Mouse (Mus musculus) intestine, embryonic 15.5 days (tissue): Measurements from ENCODE around the gene Pamr1. TPM values are rescaled to one million over a fixed set of nuclear protein-coding genes. Genes with fewer than 3 reads are reported as not detected.

Source experiments
- ATAC-seq: fragments of 200-750 bp; cut with Nextera tagmentation; 2 replicates; pipeline ENCODE4 v1.8.0; 2017; ENCODE audit warnings: moderate TSS enrichment, moderate library complexity
- H3K27ac ChIP-seq: fragments of 300-500 bp; sonication (generic); 2 replicates; pipeline ENCODE4 v1.5.1; 2015; ENCODE audit warnings: mild to moderate bottlenecking, inconsistent platforms
- H3K27me3 ChIP-seq: fragments of 300-500 bp; sonication (generic); replicated peaks from 2 replicates; pipeline ENCODE4 v1.6.1; 2015; ENCODE audit warnings: inconsistent platforms
- H3K36me3 ChIP-seq: fragments of 300-500 bp; sonication (generic); 2 replicates; pipeline ENCODE4 v1.6.1; 2015; ENCODE audit warnings: inconsistent platforms
- H3K4me1 ChIP-seq: fragments of 300-500 bp; sonication (generic); replicated peaks from 2 replicates; pipeline ENCODE4 v1.6.1; 2015; ENCODE audit warnings: inconsistent platforms
- H3K4me2 ChIP-seq: fragments of 300-500 bp; sonication (generic); replicated peaks from 2 replicates; pipeline ENCODE4 v1.6.1; 2015; ENCODE audit warnings: mild to moderate bottlenecking, inconsistent platforms
- H3K4me3 ChIP-seq: fragments of 300-500 bp; sonication (generic); replicated peaks from 2 replicates; pipeline ENCODE4 v1.5.1; 2015; ENCODE audit warnings: inconsistent platforms
- H3K9ac ChIP-seq: fragments of 300-500 bp; sonication (generic); 2 replicates; pipeline ENCODE4 v1.6.1; 2015; ENCODE audit warnings: inconsistent platforms
- H3K9me3 ChIP-seq: fragments of 300-500 bp; sonication (generic); 2 replicates; pipeline ENCODE4 v1.6.1; 2016; ENCODE audit warnings: inconsistent platforms
- WGBS: fragments of 180-500 bp; shearing (Covaris S2); methylation state at CpG from one replicate; pipeline ENCODE4 v1.1.7; 2015; 5-methylcytosine and 5-hydroxymethylcytosine counted together
- polyA plus RNA-seq: library from polyadenylated mRNA; unstranded; fragments of >200 nt; fragmentation: Nextera tagmentation; extraction: Ambion mirVana; gene quantifications from 2 replicates; pipeline ENCODE4 v1.2.1, GENCODE M21; 2015

Gene Pamr1
- polyA plus RNA-seq, 1 experiment from 2014 or later, result 43.5 TPM

DNA sequence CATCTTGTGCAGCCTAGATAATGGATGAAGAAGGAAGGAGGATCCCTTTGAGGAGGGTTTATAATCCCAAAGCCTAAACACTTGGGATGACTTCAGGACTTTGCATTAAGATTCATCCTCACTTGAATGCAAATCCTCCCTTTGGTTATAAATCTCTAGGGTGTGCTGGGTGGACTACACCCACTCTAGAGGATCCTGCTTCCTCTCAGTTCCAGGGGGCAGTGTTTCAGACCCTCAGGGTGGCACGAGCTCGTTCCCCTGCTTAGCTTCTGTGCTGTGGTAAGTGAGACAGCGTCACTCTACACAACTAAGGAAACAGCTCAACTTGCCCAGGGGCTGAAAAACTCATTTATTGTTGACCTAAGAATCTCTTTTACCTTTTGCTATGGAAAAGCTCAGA is 1.8 kb downstream of the Pamr1 start:
- Histone ChIP-seq H3K9me3 (no peaks in the 10 kb centered on the region), H3K36me3 (no peaks in the 10 kb centered on the region), H3K4me3 (no peak overlapping the region), H3K27ac (peak overlapping the region; percentile 52), H3K4me1 (peaks cover 18% of the 10 kb centered on the region), H3K27me3 (no peaks in the 10 kb centered on the region), H3K4me2 (peak overlapping the region; percentile 69), H3K9ac (no peak overlapping the region)
- WGBS, result 14% methylated on average over 3 of the region's 3 CpGs
- peak; percentile 50 for ATAC-seq

DNA sequence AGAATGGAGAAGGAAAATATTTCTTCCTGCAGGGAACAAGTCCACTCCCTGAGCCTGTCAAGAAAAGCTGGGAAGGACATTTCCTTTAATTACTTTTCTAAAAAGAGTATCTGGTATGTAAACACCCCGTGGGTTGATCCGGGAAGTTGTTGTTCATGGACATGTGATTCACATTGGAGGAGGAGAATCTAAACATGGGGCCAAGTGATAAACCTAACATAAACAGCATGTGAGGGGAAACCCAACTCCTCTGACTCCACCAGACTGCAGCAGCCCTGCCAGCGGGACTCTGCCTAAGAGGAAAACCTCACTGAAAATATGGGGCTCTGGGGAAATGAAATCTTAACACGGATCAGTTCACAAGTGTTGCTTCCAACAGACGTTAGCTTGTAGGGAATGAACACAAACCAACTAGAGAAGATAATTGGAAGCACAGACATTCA is 2.3 kb downstream of the Pamr1 start:
- peak overlapping the region; percentile 52; the same call in 1 of the 2 replicates for H3K27ac ChIP-seq
- H3K36me3 ChIP-seq, result no peaks in the 10 kb centered on the region
- H3K4me1 ChIP-seq, result peaks cover 18% of the 10 kb centered on the region
- H3K9me3 ChIP-seq, result no peaks in the 10 kb centered on the region
- no peaks in the 10 kb centered on the region for H3K27me3 ChIP-seq
- H3K9ac ChIP-seq, result no peak overlapping the region
- 18% methylated on average over 5 of the region's 5 CpGs for WGBS
- ATAC-seq, result peak; percentile 30
- H3K4me3 ChIP-seq, result no peak overlapping the region
- H3K4me2 ChIP-seq, result peak overlapping the region; percentile 69

DNA sequence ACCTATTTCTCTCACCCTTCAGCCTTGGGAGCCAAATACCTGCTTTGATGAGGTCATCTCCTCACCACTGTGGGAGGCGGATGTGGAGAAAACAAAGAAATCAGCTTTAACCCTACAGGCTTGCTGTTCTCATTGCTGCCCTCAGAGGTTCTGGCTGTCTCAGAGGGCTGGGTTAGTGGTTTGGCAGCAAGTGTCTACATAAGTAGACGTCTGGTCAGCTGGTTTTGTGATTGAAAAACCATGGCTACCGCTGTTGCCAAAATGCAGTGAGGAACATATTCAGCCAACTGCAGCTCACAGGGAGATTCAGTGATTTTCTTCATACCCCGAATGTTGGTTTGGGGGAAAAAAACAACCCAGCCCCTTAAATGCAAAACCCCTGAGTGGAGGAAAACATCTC is 7.3 kb downstream of the Pamr1 start:
- 82% methylated on average over 4 of the region's 4 CpGs for WGBS
- H3K27me3 ChIP-seq, result no peaks in the 10 kb centered on the region
- ATAC-seq, result no peak
- no peak overlapping the region for H3K9ac ChIP-seq
- peaks cover 8% of the 10 kb centered on the region for H3K4me1 ChIP-seq
- H3K4me3 ChIP-seq, result no peak overlapping the region
- no peaks in the 10 kb centered on the region for H3K36me3 ChIP-seq
- H3K9me3 ChIP-seq, result no peaks in the 10 kb centered on the region
- H3K4me2 ChIP-seq, result no peak overlapping the region
- H3K27ac ChIP-seq, result no peak overlapping the region

DNA sequence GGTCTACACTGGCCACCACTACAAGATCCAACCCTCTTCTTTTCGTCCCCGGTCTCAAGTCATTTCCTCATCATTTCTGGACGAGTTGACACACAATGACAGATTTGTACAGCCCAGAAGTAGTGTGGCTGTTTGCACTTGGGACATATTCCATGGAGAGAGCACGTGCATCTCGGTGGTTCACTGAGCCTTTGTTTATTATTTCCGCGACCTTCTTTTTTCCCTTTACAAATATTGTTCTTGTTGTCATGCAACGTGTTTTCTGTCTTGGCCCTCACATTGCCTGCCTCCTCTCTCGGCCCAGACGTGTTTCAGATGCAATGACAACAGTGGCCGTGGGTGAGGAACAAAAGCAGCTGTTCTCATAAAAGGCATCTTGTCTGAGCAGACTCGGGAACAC is 9.2 kb downstream of the Pamr1 start:
- ATAC-seq, result no peak
- H3K4me1 ChIP-seq, result no peaks in the 10 kb centered on the region
- WGBS, result 74% methylated on average over 12 of the region's 12 CpGs

DNA sequence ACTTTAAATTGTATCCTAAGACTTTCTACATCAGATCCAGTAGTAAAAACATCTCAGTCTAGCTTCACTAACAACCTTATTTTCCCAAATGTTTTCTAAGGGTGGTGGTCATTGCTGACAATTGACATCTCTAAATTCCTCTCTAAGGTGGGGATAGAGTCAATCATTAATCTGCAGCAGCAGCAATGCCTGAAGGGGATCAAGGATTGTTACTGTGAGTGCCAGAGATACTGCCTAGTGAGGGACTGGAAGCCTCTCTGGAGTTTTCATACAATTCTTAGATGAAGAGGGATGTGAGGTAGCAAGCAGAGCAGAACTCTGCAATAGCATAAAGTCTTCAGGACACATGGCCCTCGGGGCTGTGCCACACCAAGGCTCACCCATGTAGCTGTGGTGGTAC is 14.0 kb downstream of the Pamr1 start:
- Histone ChIP-seq H3K4me2 (no peak overlapping the region), H3K9ac (no peak overlapping the region), H3K36me3 (no peaks in the 10 kb centered on the region), H3K27ac (0 out of 2 replicates have a peak overlapping the region, but pooled peaks have one; percentile 15), H3K4me1 (no peaks in the 10 kb centered on the region), H3K9me3 (no peaks in the 10 kb centered on the region), H3K4me3 (no peak overlapping the region), H3K27me3 (no peaks in the 10 kb centered on the region)
- peak; percentile 65 for ATAC-seq
- 67% methylated on average over 1 of the region's 1 CpGs for WGBS

More for the DNA sequence above, 9.2 kb downstream of the Pamr1 start:
- H3K9me3 ChIP-seq, result no peaks in the 10 kb centered on the region
- no peaks in the 10 kb centered on the region for H3K27me3 ChIP-seq
- no peaks in the 10 kb centered on the region for H3K36me3 ChIP-seq
- H3K4me2 ChIP-seq, result no peak overlapping the region
- H3K27ac ChIP-seq, result no peak overlapping the region
- no peak overlapping the region for H3K9ac ChIP-seq
- no peak overlapping the region for H3K4me3 ChIP-seq

DNA sequence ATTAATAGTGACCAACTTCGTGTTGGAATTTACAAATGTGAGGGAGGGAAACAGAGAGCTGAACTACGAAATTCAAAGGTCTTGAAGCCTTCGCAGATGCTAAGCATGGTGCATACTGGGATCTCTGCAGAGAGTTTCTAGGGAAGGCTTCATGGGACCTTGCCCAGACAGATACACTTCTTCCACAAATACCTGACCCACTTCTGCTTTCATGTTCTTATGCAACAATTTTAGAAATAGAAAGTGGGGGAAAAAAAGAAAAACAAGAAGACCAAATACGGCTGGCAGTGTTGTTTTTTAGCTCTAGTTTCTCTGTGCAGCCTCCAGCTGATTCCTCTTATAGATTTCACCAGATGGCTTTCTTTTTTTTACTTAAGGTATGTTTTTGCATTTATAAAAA is 29.4 kb downstream of the Pamr1 start:
- no peaks in the 10 kb centered on the region for H3K36me3 ChIP-seq
- H3K4me3 ChIP-seq, result no peak overlapping the region
- no peak overlapping the region for H3K27ac ChIP-seq
- 85% methylated on average over 4 of the region's 4 CpGs for WGBS
- H3K9me3 ChIP-seq, result no peaks in the 10 kb centered on the region
- no peak for ATAC-seq
- no peaks in the 10 kb centered on the region for H3K4me1 ChIP-seq
- no peak overlapping the region for H3K4me2 ChIP-seq
- no peak overlapping the region for H3K9ac ChIP-seq
- no peaks in the 10 kb centered on the region for H3K27me3 ChIP-seq

DNA sequence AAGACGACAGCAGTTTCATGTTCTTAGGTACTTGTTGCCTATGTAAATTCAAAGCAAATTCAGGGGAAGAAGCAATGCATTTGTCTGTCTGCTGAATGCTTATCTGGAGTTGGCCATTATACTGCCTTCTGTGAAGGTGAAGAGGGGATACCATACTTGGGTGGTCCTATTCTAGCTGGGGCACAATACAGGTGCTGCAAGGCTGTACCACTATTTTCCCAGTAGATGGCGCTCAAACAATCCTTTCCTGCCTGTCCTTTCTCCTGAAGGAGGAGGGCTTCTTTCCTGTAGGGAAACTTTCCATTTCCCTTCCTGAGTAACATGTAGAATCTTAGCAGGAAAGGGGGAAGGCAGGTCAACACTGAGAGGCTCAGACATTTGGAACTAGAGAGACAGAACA is 40.2 kb downstream of the Pamr1 start:
- no peak overlapping the region for H3K27ac ChIP-seq
- no peaks in the 10 kb centered on the region for H3K36me3 ChIP-seq
- H3K9ac ChIP-seq, result no peak overlapping the region
- H3K4me2 ChIP-seq, result no peak overlapping the region
- H3K9me3 ChIP-seq, result no peaks in the 10 kb centered on the region
- H3K4me1 ChIP-seq, result no peaks in the 10 kb centered on the region
- no peak overlapping the region for H3K4me3 ChIP-seq
- no peak for ATAC-seq
- WGBS, result 33% methylated on average over 2 of the region's 2 CpGs
- no peaks in the 10 kb centered on the region for H3K27me3 ChIP-seq

DNA sequence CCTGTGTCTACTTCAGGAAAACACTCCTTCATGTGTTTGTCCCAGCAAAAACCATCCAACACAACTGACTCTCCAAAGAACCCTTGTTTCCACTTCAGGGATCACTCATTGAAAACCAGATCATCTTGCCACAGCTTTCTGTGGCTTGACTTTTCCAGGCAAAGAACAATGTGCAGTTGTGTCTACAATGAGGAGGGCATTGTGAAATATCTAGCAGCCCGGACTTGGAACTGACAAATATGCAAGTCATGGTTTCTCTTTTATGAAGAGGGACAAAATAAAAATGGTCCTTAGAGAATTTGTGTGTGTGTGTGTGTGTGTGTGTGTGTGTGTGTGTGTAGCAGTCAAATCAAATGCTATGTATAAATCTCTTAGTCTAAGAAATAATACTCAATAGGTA is 44.7 kb downstream of the Pamr1 start:
- H3K27me3 ChIP-seq, result no peaks in the 10 kb centered on the region
- 80% methylated on average over 1 of the region's 1 CpGs for WGBS

DNA sequence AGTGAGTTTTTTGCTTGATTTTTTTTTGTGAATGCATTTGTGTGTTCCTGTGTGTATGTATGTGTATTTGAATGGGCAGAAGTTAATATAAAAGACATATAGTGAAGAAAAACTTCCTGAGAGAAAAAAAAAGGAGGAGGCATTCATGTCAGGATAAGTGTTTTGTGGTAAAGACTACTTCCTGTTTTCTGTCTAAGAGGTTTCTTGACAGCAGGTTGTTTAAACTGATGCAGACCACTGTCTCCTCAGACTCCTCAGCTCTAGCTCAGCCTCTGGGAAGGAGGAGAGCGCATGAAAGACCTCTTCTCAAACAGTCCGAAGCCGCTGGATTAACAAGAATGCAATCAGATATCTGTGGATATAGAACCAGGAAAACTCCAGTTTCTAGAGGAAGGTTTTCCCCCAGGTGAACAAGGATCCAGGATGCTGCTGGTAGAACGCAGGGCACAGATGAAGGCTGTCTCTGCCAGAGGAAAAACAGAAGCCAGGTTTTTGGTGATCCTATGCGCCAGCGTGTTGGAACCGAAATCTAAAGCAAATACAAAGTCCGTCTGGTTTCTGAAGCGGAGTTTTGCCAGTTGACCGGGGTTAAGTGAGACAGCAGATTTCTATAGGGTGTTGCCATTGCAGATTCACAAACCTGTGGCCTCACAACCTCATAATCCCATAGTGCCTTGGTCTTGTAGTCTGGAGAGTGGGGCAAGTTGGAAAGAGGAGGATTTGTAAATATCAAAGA is 45.8 kb downstream of the Pamr1 start:
- Histone ChIP-seq H3K9me3 (no peaks in the 10 kb centered on the region), H3K4me1 (no peaks in the 10 kb centered on the region), H3K27me3 (no peaks in the 10 kb centered on the region), H3K36me3 (no peaks in the 10 kb centered on the region), H3K4me2 (no peak overlapping the region), H3K9ac (no peak overlapping the region), H3K27ac (no peak overlapping the region), H3K4me3 (no peak overlapping the region)
- no peak for ATAC-seq
- WGBS, result 84% methylated on average over 10 of the region's 10 CpGs

More for the DNA sequence above, 44.7 kb downstream of the Pamr1 start:
- Histone ChIP-seq H3K9me3 (no peaks in the 10 kb centered on the region), H3K27ac (no peak overlapping the region), H3K9ac (no peak overlapping the region), H3K4me3 (no peak overlapping the region), H3K4me1 (no peaks in the 10 kb centered on the region), H3K4me2 (no peak overlapping the region), H3K36me3 (no peaks in the 10 kb centered on the region)
- no peak for ATAC-seq

DNA sequence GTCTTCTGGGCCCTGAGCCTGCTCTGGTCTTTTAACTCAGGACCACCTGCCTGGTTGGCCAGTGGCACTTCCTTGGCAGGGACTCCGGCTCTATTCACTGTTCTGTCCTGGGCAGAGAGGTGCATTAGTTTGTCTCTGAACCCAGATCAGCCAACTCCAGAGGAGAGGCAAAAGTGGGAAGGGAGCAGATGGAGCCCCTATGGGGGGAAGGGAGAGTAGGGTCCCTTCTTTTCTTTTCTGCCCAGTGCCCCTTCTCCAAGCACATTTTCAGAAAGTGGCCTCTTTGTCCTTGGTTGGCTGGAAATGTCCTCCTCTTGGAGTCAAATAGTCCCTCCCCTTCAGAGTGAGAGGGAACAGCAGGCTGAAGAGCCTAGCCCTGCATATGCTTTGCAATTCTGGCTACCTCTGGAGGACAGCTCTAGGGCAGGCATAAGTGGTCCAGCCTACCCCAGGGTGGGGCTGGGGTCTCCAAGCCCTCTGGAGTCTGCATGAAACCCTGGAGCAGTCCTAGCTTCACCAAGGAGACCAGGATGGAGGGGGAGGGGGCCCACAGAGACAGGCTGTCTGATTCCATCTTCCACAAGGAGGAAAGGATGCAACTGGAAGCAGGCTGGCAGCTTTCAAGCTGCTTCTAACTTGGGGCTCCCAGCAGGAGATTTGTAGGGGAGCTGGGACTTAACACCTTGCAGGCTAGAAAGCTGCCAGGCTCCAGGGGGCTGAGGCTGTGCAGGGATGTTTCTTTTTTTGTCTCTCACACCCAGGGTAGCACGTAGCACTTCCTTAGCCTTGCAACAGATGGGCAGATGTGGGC is 49.3 kb downstream of the Pamr1 start:
- no peak overlapping the region for H3K4me3 ChIP-seq
- no peak overlapping the region for H3K27ac ChIP-seq
- H3K27me3 ChIP-seq, result no peaks in the 10 kb centered on the region
- no peaks in the 10 kb centered on the region for H3K4me1 ChIP-seq
- WGBS, result 54% methylated on average over 2 of the region's 2 CpGs
- ATAC-seq, result no peak
- no peak overlapping the region for H3K9ac ChIP-seq
- H3K36me3 ChIP-seq, result no peaks in the 10 kb centered on the region
- no peaks in the 10 kb centered on the region for H3K9me3 ChIP-seq
- no peak overlapping the region for H3K4me2 ChIP-seq

DNA sequence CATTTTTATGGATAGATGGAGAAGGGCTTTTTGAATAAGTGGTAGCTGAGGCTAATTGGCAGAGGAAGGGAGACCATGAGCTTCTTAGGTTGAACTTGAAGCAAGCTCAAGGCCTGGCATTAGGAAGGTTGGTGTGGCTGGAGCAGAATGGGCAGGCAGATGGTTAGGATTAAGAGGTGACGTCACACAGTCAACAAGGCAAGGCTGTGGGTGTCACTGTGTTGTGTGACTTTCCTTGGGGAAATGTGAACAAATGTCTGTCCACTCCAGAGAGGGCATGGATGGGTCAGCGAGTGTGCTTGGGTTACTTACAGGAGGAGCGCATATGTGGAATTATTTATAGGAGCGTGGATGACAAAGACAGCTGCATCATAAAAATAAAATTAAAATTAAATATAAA is 50.7 kb downstream of the Pamr1 start:
- H3K4me1 ChIP-seq, result no peaks in the 10 kb centered on the region
- ATAC-seq, result no peak
- H3K27me3 ChIP-seq, result no peaks in the 10 kb centered on the region
- H3K4me3 ChIP-seq, result no peak overlapping the region
- H3K9ac ChIP-seq, result no peak overlapping the region
- no peaks in the 10 kb centered on the region for H3K9me3 ChIP-seq
- 85% methylated on average over 4 of the region's 4 CpGs for WGBS
- H3K36me3 ChIP-seq, result no peaks in the 10 kb centered on the region
- no peak overlapping the region for H3K4me2 ChIP-seq
- H3K27ac ChIP-seq, result no peak overlapping the region

DNA sequence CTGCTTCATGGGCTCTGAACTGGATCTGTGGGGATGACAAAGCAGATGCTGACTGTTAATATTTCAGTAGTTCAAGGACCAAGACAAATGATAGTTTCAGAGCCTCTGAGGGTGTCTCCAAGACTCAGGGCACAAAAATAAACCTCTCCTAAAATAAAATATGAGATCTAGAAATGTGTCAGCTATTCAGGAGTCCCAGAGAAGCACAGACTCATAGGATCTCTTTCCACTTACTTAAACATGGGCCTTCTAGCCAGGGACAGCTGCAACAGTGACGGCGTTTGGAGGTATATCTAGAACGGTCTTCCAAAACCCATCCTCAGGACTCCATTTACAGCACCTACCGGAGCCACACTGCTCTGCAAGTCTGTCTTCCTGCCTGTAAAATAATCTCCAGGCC is 60.7 kb downstream of the Pamr1 start:
- WGBS, result 91% methylated on average over 4 of the region's 4 CpGs
- Histone ChIP-seq H3K27me3 (no peaks in the 10 kb centered on the region), H3K27ac (no peak overlapping the region), H3K36me3 (no peaks in the 10 kb centered on the region), H3K4me1 (no peaks in the 10 kb centered on the region), H3K4me3 (no peak overlapping the region), H3K4me2 (no peak overlapping the region), H3K9me3 (no peaks in the 10 kb centered on the region), H3K9ac (no peak overlapping the region)
- no peak for ATAC-seq
